Mouse (Mus musculus): ENCODE measurements around the gene Fam57a. TPM values are rescaled to one million over a fixed set of nuclear protein-coding genes. Genes with fewer than 3 reads are reported as not detected.
"Not testable (repeated sequence)": the region's sequence is repeated elsewhere in the genome, so short reads cannot be mapped to it uniquely, and the experiment has no call there.

Fam57a gene
- polyA plus RNA-seq, 1 experiment from 2014 or later: 5.5 TPM

- no peaks in the 10 kb centered on the region for H3K36me3 ChIP-seq (ENCODE audit: control insufficient read depth, insufficient read depth)
- peaks cover 4% of the 10 kb centered on the region for H3K4me1 ChIP-seq (ENCODE audit: control insufficient read depth, low read depth, low read length)
- peaks cover 13% of the 10 kb centered on the region for H3K27me3 ChIP-seq (ENCODE audit: control insufficient read depth, insufficient read depth, low read depth, low read length)
- 77% methylated on average over 5 of the region's 5 CpGs for WGBS (ENCODE audit: insufficient replicate concordance)
- no peak overlapping the region for H3K9ac ChIP-seq (ENCODE audit: low read depth, low read length)
- H3K27ac ChIP-seq (ENCODE audit: low read length): no peak overlapping the region
- no peak for ATAC-seq (ENCODE audit: low read depth)
- H3K4me2 ChIP-seq (ENCODE audit: low read depth, low read length): no peak overlapping the region
- H3K9me3 ChIP-seq (replicated peaks; ENCODE audit: control insufficient read depth, low read length): no peaks in the 10 kb centered on the region
- H3K4me3 ChIP-seq (ENCODE audit: low read depth, low read length): no peak overlapping the region
Measured at GRCm38 (mm10) chr11:76206793-76207192, 27.3 kb downstream of the Fam57a start.

- H3K4me3 ChIP-seq (ENCODE audit: low read depth, low read length): no peak overlapping the region
- no peak overlapping the region for H3K27ac ChIP-seq (ENCODE audit: low read length)
- peaks cover 3% of the 10 kb centered on the region for H3K36me3 ChIP-seq (ENCODE audit: control insufficient read depth, insufficient read depth)
- H3K9me3 ChIP-seq (replicated peaks; ENCODE audit: control insufficient read depth, low read length): no peaks in the 10 kb centered on the region
- H3K9ac ChIP-seq (ENCODE audit: low read depth, low read length): no peak overlapping the region
- no peaks in the 10 kb centered on the region for H3K27me3 ChIP-seq (ENCODE audit: control insufficient read depth, insufficient read depth, low read depth, low read length)
- no peak for ATAC-seq (ENCODE audit: low read depth)
- no peak overlapping the region for H3K4me2 ChIP-seq (ENCODE audit: low read depth, low read length)
- WGBS (ENCODE audit: insufficient replicate concordance): 74% methylated on average over 13 of the region's 13 CpGs
- H3K4me1 ChIP-seq (ENCODE audit: control insufficient read depth, low read depth, low read length): no peaks in the 10 kb centered on the region
Measured at GRCm38 (mm10) chr11:76210228-76210985, 30.9 kb downstream of the Fam57a start.

DNA sequence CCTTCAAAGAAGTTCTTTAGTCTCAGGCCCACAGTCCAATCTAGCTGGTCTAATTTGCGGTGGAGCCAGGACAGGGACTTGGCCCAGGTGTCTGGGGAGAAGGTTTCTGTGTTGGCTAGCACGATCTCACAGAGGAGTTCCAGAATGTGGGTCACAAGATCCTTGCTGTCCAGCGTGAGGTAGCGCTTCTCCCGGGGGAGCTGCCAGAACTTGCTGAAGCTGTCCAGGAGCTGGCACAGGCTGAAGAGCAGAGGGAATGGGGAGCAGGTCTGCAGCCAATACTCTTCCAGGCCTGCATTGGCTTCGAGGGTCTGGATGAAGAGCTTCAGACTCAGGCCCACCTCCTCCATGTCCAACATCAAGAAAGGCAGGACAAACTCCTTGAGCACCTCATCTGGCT is 32.1 kb downstream of the Fam57a start:
- not testable (repeated sequence) for H3K4me2 ChIP-seq (ENCODE audit: low read depth, low read length); H3K27ac ChIP-seq (ENCODE audit: low read length); ATAC-seq (ENCODE audit: low read depth); H3K36me3 ChIP-seq (ENCODE audit: control insufficient read depth, insufficient read depth); H3K27me3 ChIP-seq (ENCODE audit: control insufficient read depth, insufficient read depth, low read depth, low read length); H3K4me3 ChIP-seq (ENCODE audit: low read depth, low read length); H3K9me3 ChIP-seq (replicated peaks; ENCODE audit: control insufficient read depth, low read length); H3K9ac ChIP-seq (ENCODE audit: low read depth, low read length); H3K4me1 ChIP-seq (ENCODE audit: control insufficient read depth, low read depth, low read length)
- WGBS (ENCODE audit: insufficient replicate concordance): 62% methylated on average over 4 of the region's 6 CpGs

DNA sequence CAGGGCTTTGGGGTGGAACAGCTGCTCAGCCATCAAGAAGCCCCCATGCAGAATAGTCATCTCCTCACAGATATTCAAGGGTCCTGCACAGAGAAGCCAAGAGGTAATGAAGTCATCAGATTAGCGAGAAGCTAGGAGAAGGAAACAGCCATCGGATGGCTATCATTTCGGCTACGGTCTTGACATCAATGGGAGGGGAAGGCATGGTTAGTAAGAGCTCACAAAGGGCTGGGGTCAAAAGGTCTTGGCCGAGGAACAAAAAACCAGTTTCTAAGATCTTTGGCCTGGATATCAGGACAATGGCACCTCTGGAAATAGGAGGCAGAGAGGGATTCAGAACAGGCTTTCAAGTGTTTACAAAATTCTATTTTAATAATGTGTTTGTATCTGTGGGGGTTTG is 34.4 kb downstream of the Fam57a start:
- Histone ChIP-seq H3K36me3 (ENCODE audit: control insufficient read depth, insufficient read depth) (peaks cover 3% of the 10 kb centered on the region), H3K27me3 (ENCODE audit: control insufficient read depth, insufficient read depth, low read depth, low read length) (no peaks in the 10 kb centered on the region), H3K4me1 (ENCODE audit: control insufficient read depth, low read depth, low read length) (peaks cover 14% of the 10 kb centered on the region), H3K4me3 (ENCODE audit: low read depth, low read length) (no peak overlapping the region), H3K9me3 (replicated peaks; ENCODE audit: control insufficient read depth, low read length) (no peaks in the 10 kb centered on the region), H3K27ac (ENCODE audit: low read length) (no peak overlapping the region), H3K9ac (ENCODE audit: low read depth, low read length) (no peak overlapping the region), H3K4me2 (ENCODE audit: low read depth, low read length) (no peak overlapping the region)
- WGBS (ENCODE audit: insufficient replicate concordance): 85% methylated on average over 5 of the region's 5 CpGs
- no peak for ATAC-seq (ENCODE audit: low read depth)

DNA sequence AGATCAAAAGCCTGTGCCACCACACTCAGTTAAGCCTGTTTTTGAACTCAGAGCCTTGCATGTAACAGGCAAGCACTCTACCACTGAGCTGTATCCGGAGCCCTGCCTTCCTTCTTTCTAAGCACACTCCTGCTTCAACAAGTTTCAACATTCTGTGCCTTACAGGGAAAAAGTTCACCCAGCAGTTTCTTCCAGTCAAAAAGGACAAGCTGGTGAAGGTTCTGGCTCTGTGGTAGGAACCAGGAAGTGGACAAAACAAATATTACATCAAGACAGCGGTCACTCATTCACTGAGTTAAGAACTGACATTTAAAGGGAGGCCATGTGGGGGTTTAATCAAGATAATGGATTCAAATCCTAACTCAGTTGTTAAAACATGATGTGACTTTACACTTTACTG is 35.5 kb downstream of the Fam57a start:
- ATAC-seq (ENCODE audit: low read depth): no peak
- Histone ChIP-seq H3K4me3 (ENCODE audit: low read depth, low read length) (no peak overlapping the region), H3K27ac (ENCODE audit: low read length) (no peak overlapping the region), H3K4me1 (ENCODE audit: control insufficient read depth, low read depth, low read length) (peaks cover 14% of the 10 kb centered on the region), H3K4me2 (ENCODE audit: low read depth, low read length) (no peak overlapping the region), H3K27me3 (ENCODE audit: control insufficient read depth, insufficient read depth, low read depth, low read length) (no peaks in the 10 kb centered on the region), H3K36me3 (ENCODE audit: control insufficient read depth, insufficient read depth) (peaks cover 3% of the 10 kb centered on the region), H3K9me3 (replicated peaks; ENCODE audit: control insufficient read depth, low read length) (no peaks in the 10 kb centered on the region), H3K9ac (ENCODE audit: low read depth, low read length) (no peak overlapping the region)
- 72% methylated on average over 2 of the region's 2 CpGs for WGBS (ENCODE audit: insufficient replicate concordance)

DNA sequence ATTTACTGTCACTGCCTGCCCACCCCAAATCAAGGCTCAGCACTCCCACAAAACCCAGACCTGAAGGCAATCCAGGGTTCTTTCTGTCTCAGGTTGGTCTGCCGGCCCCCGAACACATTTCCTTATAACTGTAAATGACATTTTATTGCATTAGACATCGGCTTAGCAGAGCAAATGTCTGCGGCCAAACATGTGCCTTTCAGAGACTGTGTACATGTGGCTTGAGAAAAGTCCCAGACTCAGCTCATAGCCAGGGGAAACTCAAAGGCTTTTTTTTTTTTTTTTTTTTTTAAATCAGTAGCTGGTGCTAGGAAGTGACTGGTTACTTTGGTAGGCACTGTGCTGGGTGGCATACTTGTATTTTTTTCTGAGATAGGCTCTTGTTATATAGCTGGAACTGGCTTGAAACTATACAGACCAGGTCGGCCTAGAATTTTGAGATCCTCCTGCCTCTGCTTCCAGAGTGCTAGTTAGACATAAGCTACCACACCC is 36.6 kb downstream of the Fam57a start:
- Histone ChIP-seq H3K27ac (ENCODE audit: low read length) (no peak overlapping the region; the same call in 1 of the 2 replicates), H3K9ac (ENCODE audit: low read depth, low read length) (no peak overlapping the region), H3K4me1 (ENCODE audit: control insufficient read depth, low read depth, low read length) (peaks cover 14% of the 10 kb centered on the region), H3K4me3 (ENCODE audit: low read depth, low read length) (peak overlapping the region; percentile 84), H3K36me3 (ENCODE audit: control insufficient read depth, insufficient read depth) (peaks cover 5% of the 10 kb centered on the region), H3K27me3 (ENCODE audit: control insufficient read depth, insufficient read depth, low read depth, low read length) (no peaks in the 10 kb centered on the region), H3K9me3 (replicated peaks; ENCODE audit: control insufficient read depth, low read length) (no peaks in the 10 kb centered on the region), H3K4me2 (ENCODE audit: low read depth, low read length) (peak overlapping the region; percentile 94)
- no peak for ATAC-seq (ENCODE audit: low read depth)
- WGBS (ENCODE audit: insufficient replicate concordance): 77% methylated on average over 5 of the region's 5 CpGs

GRCm38 (mm10) chr11:76216681-76217389 is 37.4 kb downstream of the Fam57a start:
- Histone ChIP-seq H3K27me3 (ENCODE audit: control insufficient read depth, insufficient read depth, low read depth, low read length) (no peaks in the 10 kb centered on the region), H3K27ac (ENCODE audit: low read length) (peak overlapping the region; percentile 67), H3K4me2 (ENCODE audit: low read depth, low read length) (peak overlapping the region; percentile 94), H3K9me3 (replicated peaks; ENCODE audit: control insufficient read depth, low read length) (no peaks in the 10 kb centered on the region), H3K9ac (ENCODE audit: low read depth, low read length) (peak overlapping the region; percentile 88), H3K4me1 (ENCODE audit: control insufficient read depth, low read depth, low read length) (peaks cover 14% of the 10 kb centered on the region), H3K36me3 (ENCODE audit: control insufficient read depth, insufficient read depth) (peaks cover 6% of the 10 kb centered on the region), H3K4me3 (ENCODE audit: low read depth, low read length) (peak overlapping the region; percentile 84)
- 0 out of 2 replicates have a peak, but pooled peaks have one; percentile 4 for ATAC-seq (ENCODE audit: low read depth)
- 2% methylated on average over 33 of the region's 33 CpGs for WGBS (ENCODE audit: insufficient replicate concordance)

- H3K36me3 ChIP-seq (ENCODE audit: control insufficient read depth, insufficient read depth): peaks cover 6% of the 10 kb centered on the region
- no peaks in the 10 kb centered on the region for H3K27me3 ChIP-seq (ENCODE audit: control insufficient read depth, insufficient read depth, low read depth, low read length)
- no peaks in the 10 kb centered on the region for H3K9me3 ChIP-seq (replicated peaks; ENCODE audit: control insufficient read depth, low read length)
- peak; percentile 98 for ATAC-seq (ENCODE audit: low read depth)
- H3K4me3 ChIP-seq (ENCODE audit: low read depth, low read length): peak within 1 kb of the TSS; percentile 84
- H3K4me2 ChIP-seq (ENCODE audit: low read depth, low read length): peak within 1 kb of the TSS; percentile 94
- H3K4me1 ChIP-seq (ENCODE audit: control insufficient read depth, low read depth, low read length): peaks cover 14% of the 10 kb centered on the region
- under 1% methylated on average over 35 of the region's 35 CpGs for WGBS (ENCODE audit: insufficient replicate concordance)
- H3K27ac ChIP-seq (ENCODE audit: low read length): peak within 1 kb of the TSS; percentile 67
- peak within 1 kb of the TSS; percentile 88 for H3K9ac ChIP-seq (ENCODE audit: low read depth, low read length)
Measured at GRCm38 (mm10) chr11:76217390-76217800, 37.9 kb downstream of the Fam57a start, which contains the start of the genes Dbil5 and Gemin4. TSS of gene Dbil5 (plus strand) at chr11:76217608. TSS of gene Gemin4 (minus strand) at chr11:76217664.

- H3K4me1 ChIP-seq (ENCODE audit: control insufficient read depth, low read depth, low read length): no peaks in the 10 kb centered on the region
- 87% methylated on average over 5 of the region's 5 CpGs for WGBS (ENCODE audit: insufficient replicate concordance)
- ATAC-seq (ENCODE audit: low read depth): no peak
- H3K9me3 ChIP-seq (replicated peaks; ENCODE audit: control insufficient read depth, low read length): no peaks in the 10 kb centered on the region
- no peak overlapping the region for H3K9ac ChIP-seq (ENCODE audit: low read depth, low read length)
- H3K4me3 ChIP-seq (ENCODE audit: low read depth, low read length): no peak overlapping the region
- H3K4me2 ChIP-seq (ENCODE audit: low read depth, low read length): no peak overlapping the region
- peaks cover 5% of the 10 kb centered on the region for H3K36me3 ChIP-seq (ENCODE audit: control insufficient read depth, insufficient read depth)
- H3K27ac ChIP-seq (ENCODE audit: low read length): no peak overlapping the region
- no peaks in the 10 kb centered on the region for H3K27me3 ChIP-seq (ENCODE audit: control insufficient read depth, insufficient read depth, low read depth, low read length)
Measured at GRCm38 (mm10) chr11:76224631-76225030, 45.2 kb downstream of the Fam57a start.

Measured in liver, embryonic 16.5 days (tissue).